Mouse (Mus musculus): ENCODE data around the gene Tbc1d20.
A peak's percentile ranks its signal among the peaks of the same experiment; 100 is the strongest.
"Not testable (repeated sequence)": the region's sequence is repeated elsewhere in the genome, so short reads cannot be mapped to it uniquely, and the experiment has no call there.

The Tbc1d20 gene

GRCm38 (mm10) chr2:152326654-152327053, 33.0 kb downstream of the Tbc1d20 start:
- DNase-seq (ENCODE audit: low spot score), result no peak

GRCm38 (mm10) chr2:152327980-152328379, 34.4 kb downstream of the Tbc1d20 start:
- no peak for DNase-seq (ENCODE audit: low spot score)

- DNase-seq (ENCODE audit: low spot score), result no peak
Observed at GRCm38 (mm10) chr2:152330858-152331423, 37.3 kb downstream of the Tbc1d20 start.

GRCm38 (mm10) chr2:152332101-152332825, 38.6 kb downstream of the Tbc1d20 start, which contains the start of gene Rbck1:
Gene Rbck1 (minus strand): TSS chr2:152332653.
- peak; percentile 82 for DNase-seq (ENCODE audit: low spot score)

- no peak for DNase-seq (ENCODE audit: low spot score)
Observed at GRCm38 (mm10) chr2:152333345-152334006, 39.8 kb downstream of the Tbc1d20 start.

GRCm38 (mm10) chr2:152335289-152335820, 41.7 kb downstream of the Tbc1d20 start:
- DNase-seq (ENCODE audit: low spot score), result no peak

GRCm38 (mm10) chr2:152336856-152337255, 43.2 kb downstream of the Tbc1d20 start:
- DNase-seq (ENCODE audit: low spot score), result no peak

- no peak for DNase-seq (ENCODE audit: low spot score)
Observed at GRCm38 (mm10) chr2:152337591-152338212, 44.1 kb downstream of the Tbc1d20 start.

- DNase-seq (ENCODE audit: low spot score), result no peak
Observed at GRCm38 (mm10) chr2:152338319-152338718, 44.7 kb downstream of the Tbc1d20 start.

GRCm38 (mm10) chr2:152339631-152340179, 46.1 kb downstream of the Tbc1d20 start:
- no peak for DNase-seq (ENCODE audit: low spot score)

- DNase-seq (ENCODE audit: low spot score), result peak; percentile 59
Observed at GRCm38 (mm10) chr2:152343329-152344213, 49.9 kb downstream of the Tbc1d20 start, which contains the start of gene Trib3. Gene Trib3 (minus strand): TSS chr2:152344032.

- no peak for DNase-seq (ENCODE audit: low spot score)
Observed at GRCm38 (mm10) chr2:152344361-152344760, 50.7 kb downstream of the Tbc1d20 start.

- DNase-seq (ENCODE audit: low spot score), result no peak
Observed at GRCm38 (mm10) chr2:152344909-152345308, 51.3 kb downstream of the Tbc1d20 start.

- no peak for DNase-seq (ENCODE audit: low spot score)
Observed at GRCm38 (mm10) chr2:152345393-152345792, 51.8 kb downstream of the Tbc1d20 start.

GRCm38 (mm10) chr2:152346776-152347465, 53.3 kb downstream of the Tbc1d20 start:
- no peak for DNase-seq (ENCODE audit: low spot score)

GRCm38 (mm10) chr2:152347722-152348121, 54.1 kb downstream of the Tbc1d20 start:
- DNase-seq (ENCODE audit: low spot score), result no peak

- DNase-seq (ENCODE audit: low spot score), result no peak
Observed at GRCm38 (mm10) chr2:152349205-152349604, 55.6 kb downstream of the Tbc1d20 start.

GRCm38 (mm10) chr2:152349842-152350540, 56.4 kb downstream of the Tbc1d20 start:
- peak; percentile 53 for DNase-seq (ENCODE audit: low spot score)

- no peak for DNase-seq (ENCODE audit: low spot score)
Observed at GRCm38 (mm10) chr2:152357254-152357653, 63.6 kb downstream of the Tbc1d20 start.

GRCm38 (mm10) chr2:152358977-152359376, 65.3 kb downstream of the Tbc1d20 start:
- not testable (repeated sequence) for DNase-seq (ENCODE audit: low spot score)
